Mouse (Mus musculus) induced T-regulatory cell, adult 2 months (primary cell): Measurements from ENCODE around the gene Tedc1.

Experiments used
- DNase-seq: peaks from one replicate; pipeline ENCODE4 v3.0.0-alpha.2; 2012; ENCODE audit warnings: low read depth

The Tedc1 gene

DNA sequence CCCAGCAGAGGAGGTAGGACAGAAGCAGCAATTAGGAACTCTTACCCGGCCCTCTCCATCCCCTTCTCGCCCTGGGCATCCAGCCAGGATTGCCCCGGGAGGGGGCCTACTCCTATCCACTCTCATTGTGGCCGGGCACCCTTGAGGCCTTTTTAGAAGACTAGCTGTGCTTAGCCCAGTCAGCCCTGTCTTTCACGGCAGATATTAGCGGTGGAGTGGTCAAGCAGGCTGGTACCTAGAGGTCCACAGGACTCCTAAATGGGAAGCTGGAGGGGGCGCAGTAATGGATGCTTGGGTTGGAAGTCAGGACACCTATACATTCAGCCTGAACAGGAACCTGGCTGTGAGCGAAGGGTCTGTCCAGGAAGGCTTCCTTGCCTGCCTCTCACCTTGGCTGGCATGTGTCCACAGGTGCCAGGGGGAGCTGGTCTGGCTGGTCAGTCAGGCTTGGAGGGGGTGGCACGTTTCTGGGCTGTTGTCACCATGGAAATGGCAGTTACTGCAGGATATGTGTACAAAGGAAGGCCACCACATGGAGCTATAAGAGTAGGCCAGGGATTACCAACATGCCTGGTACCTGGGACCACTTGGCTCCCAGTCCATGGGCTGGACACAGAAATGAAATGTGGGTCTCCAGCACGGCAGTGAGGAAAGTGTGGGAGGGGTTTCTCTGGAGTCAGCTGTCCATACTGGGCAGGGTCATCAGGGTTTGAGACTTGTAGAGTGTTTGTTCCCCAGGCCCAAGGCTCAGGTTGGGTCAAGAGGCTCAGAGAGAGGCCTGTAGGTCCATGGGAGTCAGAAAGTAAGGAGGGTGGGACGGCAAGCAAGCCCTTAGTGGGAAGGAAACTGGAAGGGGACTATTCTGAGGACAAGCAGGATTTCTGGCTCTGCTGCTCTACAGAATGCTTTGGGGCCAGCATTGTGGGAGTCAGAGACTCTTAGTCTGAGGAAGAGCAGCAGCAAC, 17.0 kb upstream of the Tedc1 start:
- DNase-seq, result peak; percentile 23

DNA sequence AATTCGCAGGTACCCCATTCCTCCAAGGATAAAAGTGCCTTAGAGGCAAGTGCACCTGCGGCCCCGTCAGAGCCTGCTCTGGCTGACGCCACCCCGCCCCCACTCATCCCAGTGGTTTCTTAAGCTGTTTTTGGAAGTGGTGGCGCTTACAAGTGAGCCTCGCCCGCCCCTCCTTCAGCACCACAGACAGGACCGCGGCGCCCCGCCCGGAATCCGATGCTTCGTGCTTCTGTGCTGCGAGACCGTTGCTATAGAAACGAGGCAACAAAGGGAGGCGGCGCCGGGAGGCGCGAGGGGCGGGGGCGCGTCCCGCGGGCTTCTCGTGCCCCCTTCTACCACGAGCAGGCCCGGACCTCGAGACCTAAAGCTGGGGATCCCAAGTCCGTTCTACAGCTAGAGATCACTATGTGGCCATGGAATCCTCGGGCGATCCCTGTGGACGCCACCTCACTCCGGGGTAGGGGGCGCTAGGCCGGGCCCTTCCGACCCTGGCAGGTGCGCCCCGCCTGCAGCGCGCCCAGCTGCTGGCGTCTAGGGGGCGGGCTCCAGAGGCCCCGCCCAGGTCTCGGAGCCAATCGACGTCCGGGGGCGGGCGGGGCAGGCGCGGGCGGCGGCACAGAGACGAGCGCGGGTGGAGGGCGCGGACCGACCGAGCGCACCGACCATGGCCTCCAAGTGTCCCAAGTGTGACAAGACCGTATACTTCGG, 16.2 kb upstream of the Tedc1 start, which contains the start of gene Crip2:
TSS of gene Crip2 (plus strand) at position 329 of the 708 bp plus-strand sequence.
- peak; percentile 95 for DNase-seq

DNA sequence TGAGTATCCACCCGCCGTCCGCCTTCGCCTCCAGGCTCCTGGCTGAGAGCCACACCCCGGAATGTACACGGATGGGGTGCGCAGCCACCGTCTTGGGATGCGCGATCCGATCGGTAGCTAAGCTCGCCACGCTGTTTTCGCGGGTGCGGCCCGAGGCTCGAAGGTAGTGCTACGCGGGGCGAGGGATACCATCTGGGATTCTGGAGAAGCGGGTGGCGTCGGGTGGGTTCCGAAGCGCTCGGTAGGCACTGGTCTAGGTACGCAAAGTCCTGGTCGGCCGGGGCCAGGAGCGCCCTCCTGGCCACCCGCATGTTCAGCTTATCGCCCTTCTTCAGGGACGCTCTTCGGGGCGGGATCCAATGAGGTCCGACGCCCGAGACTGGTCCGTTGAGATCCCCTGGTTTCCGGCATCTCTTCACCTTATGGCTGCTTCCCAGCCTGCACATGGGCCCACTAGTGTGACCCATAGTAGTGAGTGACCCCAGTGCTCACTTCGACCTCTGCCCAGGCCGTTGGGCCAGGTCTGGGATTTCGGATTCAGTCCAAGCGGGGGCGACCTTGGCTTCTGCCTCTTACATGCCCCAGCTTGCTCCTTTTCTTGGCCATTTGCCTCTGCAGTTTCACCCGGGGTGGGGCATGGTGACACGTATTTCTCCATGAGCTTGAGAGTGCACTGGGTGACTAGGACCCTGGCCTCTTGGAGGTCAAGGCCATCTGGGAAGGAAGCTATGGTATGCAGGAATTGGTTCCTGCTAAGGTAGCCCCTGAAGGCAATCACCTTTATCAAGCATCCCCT, 15.4 kb upstream of the Tedc1 start:
- DNase-seq, result peak; percentile 47

DNA sequence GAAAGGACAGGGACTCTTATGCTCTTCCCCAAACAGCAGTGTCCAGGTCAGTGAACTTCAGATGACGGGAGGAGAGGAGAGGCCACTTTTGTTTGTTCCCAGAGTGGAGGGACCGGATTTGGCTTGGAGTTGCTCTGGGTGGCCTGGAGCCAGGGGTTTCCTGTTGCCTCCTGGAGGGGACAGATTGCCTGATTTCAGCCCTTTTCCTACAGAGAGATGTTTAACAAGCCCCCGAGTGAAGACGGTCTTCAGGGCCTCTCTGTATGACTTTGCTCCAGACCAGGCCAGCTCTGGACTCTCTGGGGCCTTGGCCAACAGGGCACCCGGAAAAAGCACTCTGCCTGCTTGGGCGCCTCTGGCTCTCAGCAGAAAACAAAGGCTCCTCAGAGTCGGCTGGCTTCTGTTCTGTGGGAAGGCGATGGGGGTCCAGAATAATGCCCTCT, 14.7 kb upstream of the Tedc1 start:
- DNase-seq, result peak; percentile 44

DNA sequence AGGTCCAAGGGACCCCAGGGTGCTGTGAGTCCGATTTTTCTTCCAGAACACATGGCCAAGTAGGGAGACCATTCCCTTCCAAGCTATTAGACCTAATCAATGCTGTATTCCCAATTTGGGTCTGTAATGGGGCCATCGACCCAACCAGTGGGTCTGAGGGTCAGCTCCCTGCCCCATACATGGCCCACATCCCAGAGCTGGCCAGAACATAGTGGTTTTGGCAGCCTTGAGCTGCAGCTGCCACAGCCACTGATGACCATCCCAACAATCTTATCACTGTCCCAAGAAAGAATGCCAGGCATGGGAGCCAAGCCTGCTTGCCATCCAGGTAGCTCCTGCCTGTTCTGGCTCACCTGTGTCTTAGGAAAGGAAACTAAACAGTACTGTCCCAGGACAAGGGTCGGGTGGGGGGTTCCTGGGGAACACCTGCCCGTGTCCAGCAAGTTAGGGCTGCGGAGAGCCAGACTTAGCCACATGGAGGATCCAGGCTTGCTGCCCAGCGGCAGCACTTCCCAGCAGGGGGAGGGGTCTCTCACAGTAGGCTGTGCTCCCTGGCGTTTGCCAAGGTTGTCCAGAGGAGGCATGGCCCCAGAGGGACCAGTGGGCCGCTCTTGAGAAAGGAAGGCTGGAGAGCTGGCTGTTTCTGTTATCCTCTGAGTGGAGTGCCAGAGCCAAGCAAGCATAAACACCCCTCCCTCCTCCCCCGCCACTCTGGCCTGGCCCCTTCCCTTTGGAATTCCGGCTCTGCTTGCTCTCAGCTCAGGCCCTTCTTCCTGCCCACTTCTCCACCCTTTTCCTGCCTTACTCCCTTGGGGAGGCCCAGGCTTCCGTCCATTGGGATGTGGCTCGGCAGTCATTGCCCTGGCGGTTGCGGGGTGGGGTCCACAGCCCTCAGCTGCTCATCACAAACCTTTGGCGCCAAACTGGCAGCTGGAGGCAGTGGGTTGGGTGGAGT, 13.9 kb upstream of the Tedc1 start:
- no peak for DNase-seq

DNA sequence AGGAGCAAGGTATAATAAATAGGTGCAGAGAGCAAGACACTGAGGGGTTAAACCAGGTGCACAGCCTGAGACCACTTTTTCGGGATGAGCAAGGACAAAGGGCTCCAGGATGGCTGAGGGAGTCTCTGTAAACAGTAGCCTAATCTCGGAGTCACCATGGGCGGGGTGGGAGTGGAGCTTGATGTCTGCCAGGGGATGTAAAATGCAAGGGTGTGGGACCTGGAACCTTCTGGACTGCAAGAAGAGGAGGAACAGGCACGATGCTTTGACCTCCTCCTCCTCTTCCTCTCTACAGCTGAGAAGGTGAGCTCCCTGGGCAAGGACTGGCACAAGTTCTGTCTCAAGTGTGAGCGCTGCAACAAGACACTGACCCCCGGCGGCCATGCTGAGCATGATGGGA, 13.1 kb upstream of the Tedc1 start:
- peak; percentile 28 for DNase-seq

DNA sequence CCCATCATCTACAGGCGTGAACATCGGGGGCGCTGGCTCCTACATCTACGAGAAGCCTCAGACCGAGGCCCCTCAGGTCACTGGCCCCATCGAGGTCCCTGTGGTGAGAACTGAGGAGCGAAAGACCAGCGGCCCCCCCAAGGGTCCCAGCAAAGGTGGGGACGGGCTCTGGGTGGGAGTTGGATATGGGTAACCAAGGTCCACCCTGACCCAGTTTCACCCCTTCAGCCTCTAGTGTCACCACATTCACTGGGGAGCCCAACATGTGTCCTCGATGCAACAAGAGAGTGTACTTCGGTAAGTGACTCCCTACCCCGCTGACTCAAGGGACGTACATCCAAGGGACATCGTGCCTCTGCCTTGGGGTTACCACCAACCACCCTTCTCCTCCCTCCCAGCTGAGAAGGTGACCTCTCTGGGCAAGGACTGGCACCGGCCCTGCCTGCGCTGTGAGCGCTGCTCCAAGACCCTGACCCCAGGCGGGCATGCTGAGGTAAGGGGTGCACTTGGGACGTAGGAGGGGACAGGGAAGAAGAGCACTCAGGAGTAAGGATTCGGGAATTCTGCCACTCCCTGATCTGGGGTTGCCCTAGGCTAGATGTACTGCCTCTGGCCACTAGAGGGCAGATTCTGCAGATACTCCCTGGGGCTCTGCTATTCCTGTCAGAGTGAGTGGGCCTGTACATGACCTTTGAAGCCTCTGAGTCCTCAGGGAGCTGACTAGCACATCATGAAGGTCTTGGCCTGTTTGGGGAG, 12.0 kb upstream of the Tedc1 start:
- peak; percentile 79 for DNase-seq

DNA sequence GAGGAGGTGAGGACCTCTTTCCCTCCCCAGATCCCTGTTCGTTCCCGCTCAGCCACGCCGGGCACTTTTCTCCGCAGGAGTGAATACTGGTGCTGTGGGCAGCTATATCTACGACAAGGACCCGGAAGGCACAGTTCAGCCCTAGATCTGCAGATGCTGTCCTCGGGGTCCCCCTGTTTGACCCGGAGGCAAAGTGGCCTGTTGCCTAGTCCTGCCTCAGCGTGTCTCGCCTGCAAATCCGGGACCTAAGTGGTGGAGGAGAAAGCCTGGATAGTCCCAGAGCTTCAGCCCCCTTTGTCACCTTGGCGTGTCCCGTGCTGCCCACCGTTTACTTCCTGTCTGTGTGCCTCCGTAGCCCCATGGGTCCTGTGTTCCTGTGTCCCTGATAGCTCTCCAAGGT, 11.3 kb upstream of the Tedc1 start:
- no peak for DNase-seq

DNA sequence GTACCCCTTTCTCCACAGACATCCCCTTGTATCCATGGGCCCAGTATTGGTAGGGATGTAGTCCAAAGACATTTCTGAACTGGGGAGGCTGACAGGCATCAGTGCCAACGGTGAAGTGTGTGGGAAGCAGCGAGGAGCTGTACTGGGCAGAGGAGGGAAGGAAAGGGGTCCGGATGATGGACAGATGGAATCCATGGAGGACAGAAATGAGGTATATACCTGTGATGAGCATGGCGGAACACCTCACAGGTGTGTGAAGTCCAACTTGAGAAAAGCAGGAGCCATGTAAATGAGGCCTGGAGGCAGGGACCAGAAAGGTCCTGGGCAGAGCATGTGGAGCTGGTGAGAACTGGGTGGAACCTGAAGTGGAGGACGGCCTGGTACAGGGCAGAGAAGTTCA, 10.6 kb upstream of the Tedc1 start:
- DNase-seq, result peak; percentile 28

DNA sequence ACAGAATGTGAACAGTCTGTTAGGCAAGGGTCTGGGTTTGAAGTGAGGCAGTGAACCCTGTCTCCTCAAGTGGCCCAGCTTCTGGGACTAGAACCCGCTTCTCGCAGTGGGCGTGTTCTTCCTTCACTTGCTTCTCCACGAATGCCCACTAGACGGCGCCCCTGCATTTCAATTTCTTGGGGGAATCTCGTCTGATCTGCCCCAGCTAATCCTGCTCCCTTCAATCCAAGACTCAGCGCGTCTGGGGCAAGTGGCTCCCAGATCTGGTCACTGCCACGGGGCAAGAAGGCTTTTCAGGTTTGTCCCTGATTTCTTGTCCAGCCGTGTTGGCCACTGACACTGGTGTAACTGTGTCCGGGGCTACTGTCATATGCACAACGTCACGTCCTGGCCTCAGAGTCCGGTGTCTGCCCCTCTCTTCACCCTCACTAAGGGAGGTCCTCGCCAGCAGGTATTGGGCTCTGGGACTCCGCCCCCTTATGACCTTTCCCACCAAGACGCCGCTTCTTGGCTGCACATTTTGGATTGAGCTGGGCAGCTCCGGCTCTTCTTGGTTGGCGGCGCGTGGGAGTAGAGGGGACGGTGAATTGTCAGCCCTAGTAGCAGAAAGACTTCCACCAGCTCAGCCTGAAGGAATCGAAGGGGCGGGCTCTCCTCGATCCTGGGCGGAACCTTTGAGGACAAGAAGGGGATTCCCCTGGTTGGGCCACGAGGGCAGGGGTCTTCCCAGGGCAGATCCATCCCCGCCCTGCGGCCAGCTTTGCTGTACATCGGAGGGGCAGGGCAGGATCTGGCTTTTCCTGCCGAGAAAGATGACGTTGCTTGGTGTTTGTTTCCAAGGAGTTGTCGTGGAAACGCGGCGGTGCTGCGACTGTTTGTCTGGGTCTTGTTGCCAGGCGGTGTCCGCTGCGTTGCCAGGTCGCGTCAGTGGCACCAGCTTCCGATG, 9.8 kb upstream of the Tedc1 start, which contains the start of gene Crip1:
TSS of gene Crip1 (plus strand) at position 205 of the 946 bp plus-strand sequence.
- DNase-seq, result peak; percentile 96

DNA sequence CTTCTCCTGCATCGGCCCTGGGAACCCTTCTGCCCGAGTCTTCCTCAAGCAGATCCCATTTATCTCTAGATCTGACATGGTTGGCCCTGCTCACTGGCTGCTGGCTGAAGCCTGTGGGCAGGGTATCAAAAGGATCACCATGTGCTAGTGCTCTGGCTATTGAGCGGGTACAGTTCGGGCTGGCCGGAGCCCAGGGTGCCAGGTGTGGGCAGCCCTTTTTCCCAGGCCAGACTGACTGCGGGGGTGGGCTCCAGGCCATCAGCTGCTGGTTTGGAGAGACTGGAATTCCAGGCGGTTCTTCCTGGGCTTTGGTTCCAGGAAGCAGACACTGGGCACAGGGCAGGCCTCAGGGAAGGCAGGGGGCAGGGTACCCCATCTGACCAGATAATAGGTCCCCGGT, 8.7 kb upstream of the Tedc1 start:
- DNase-seq, result no peak

DNA sequence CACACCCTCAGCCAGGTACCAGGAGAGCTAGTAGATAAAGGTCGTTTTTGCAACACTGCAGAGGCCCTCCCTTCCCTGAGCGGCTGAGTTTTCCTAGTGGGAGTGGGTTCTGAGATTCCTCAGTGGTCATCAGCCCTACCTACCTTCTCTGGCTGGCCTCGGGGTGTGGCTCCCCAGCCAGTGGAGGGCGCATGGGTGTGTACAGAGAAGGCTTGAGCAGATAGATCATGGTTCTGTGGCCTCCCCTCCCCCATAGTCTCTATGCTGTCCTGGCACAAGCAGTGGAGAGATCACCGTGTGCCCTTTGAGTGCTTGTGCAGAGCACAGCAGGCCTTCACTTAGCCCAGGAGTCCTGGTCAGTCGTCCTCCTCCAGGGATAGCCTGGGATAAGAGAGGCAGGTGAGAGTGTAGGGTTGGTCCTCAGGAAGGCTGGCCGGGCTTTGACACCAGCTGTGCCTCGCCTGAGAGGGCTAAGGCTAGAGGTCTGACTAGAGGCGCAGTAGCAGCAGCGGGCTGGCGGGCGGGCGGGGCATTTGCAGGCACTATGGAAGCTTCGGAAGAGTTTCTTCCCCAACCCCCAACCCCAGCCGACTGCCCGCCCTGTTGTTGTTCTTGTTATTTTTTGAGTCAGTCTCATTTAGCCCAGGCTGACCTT, 7.7 kb upstream of the Tedc1 start:
- DNase-seq, result peak; percentile 80

DNA sequence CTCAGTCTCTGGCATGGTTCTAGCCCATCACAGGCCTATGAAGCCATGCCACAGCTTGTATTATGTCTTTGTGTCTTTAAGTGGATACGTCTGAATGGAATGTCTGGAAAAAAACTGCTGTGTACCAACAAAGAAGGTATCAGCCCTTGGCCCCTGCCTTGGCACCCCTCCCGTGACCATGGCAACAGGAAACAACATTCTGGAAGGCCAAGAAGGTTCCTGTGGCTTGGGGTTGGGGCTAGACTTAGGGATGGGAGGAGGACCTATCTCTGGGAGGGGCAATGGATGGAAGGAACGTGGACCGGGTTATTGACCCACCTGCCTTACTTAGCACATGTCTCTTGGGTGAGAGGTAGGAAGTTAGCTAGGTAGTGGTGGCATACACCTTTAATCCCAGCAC, 6.9 kb upstream of the Tedc1 start:
- DNase-seq, result peak; percentile 67

DNA sequence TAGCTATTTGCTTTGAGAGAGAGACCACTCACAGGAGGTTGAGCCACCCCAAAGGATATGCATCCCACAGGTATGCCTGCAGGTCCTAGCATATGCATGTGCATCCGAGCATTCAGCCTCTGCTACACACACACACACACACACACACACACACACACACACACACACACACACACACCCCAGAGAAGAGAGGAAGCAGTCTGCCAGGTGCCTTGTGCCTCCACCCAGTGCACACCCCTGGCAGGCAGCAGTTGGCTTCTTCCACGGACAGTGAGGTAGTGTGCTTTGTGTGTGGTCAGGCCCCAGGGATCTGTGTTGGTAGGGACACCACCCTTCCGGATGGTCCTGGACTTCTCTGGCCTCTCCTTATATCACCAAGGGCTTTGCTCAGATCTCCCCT, 6.3 kb upstream of the Tedc1 start:
- DNase-seq, result peak; percentile 59

DNA sequence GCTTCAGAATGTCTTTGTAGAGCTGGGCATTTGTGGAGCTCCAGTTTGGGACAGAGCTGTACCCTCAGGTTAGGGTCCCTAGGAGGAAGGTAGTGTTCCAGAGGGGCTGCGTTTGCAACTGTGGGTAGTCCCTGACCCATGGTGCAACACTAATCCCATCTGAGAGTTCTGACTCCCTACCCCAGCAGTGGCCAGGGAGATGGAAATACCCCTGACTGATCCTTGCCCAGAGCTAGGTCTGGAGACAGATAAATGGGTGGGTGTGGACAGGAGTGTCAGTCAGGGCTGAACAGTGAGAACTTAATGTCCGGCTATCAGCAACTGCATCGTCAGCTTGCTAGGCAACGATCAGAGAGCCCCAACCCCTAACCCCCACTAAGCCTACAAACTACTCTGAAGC, 5.6 kb upstream of the Tedc1 start:
- DNase-seq, result no peak

DNA sequence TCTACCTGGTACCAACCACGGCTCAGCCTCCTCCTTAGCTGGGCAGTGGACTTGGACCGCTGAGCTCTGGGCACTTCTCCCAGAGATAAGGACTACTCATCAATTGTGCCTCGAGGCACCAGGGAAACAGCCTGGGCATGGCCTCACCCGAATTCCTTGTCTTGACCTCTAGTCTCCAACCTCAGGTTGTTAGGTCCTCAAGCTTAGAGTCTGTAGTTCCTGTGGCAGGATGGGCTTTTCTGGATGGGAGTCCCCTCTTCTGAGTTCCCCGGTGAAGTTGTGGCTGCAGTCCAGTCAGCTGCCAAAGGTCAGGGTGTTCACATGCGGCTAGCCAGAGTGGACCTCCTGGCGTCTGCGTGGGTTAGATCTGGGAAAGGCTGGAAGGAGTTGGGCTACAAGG, 5.2 kb upstream of the Tedc1 start:
- peak; percentile 47 for DNase-seq

DNA sequence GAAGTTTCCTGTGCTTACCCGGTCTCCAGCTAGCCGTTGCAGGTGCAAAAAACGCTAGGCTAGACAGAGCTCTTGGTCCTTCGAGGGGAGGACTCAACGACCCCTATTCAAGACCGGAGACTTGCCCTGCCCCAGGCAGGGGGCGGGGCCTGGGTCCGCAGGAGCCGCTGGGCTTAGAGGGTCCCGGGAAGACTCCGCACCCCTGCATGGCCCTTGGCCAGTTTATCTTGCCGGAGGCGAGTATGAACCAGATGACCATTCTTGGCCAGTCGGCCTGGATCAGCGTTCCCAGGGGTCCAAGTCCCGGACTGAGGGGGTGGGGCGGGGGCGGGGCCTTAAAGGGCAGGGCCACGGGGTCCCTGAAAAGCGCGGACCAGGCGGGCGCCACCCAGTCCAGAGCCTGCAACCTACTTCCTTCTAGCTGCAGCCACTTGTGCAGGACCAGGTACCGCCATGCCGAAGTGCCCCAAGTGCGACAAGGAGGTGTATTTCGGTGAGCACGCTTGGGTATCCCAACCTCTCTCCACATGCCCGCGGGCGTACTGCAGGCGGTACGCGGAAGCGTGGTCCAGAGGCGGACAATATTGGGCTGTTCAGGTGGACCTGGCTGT, 4.5 kb upstream of the Tedc1 start:
- peak; percentile 78 for DNase-seq

DNA sequence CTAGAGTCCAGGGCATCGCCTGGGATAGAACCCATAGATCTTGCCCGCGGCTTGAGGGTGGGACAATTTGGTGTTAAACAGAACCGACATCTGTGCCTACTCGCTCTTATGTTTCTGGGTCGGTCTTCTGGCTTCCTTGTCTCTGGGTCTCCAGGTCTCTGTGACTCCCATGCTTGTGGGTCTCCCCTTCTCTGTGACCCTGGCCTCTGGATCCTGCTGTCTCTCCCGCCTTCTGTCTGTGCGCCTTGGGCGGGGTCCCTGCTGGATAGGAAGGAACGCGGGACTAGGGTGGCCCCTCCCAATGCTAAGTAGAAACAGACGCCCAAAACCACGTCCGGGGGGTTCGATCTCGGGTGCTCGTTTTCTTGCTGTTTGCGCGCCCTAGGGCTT, 4.0 kb upstream of the Tedc1 start:
- DNase-seq, result peak; percentile 88
